Mouse (Mus musculus): ENCODE results near the gene Tbx2. TPM values are rescaled to one million over a fixed set of nuclear protein-coding genes. Genes with fewer than 3 reads are reported as not detected.

Tbx2 gene
- total RNA-seq, 2 experiments from 2014 or later: 63.3 TPM

- DNase-seq (ENCODE audit: low spot score in 2 of 2): no peak
Observed at GRCm38 (mm10) chr11:85823794-85824193, 8.6 kb upstream of the Tbx2 start.

DNA sequence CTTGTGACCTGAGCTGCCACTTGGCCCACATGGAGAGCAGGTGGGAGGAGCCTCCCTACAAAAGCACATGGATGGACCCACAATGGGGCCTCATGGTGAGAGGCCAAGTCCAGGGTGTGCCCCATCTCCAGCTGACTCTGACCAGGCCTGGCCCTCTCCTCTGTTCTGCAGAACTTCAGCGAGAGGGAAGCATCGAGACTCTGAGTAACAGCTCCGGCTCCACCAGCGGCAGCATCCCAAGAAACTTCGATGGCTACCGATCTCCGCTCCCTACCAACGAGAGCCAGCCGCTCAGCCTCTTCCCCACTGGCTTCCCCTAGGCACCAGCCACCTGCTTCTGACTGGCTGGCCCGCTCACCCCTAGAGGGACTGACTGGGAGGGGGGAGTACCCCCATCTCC is 7.3 kb upstream of the Tbx2 start:
- DNase-seq (ENCODE audit: low spot score in 2 of 2): no peak

GRCm38 (mm10) chr11:85825823-85826222 is 6.5 kb upstream of the Tbx2 start:
- DNase-seq (ENCODE audit: low spot score in 2 of 2): no peak

DNA sequence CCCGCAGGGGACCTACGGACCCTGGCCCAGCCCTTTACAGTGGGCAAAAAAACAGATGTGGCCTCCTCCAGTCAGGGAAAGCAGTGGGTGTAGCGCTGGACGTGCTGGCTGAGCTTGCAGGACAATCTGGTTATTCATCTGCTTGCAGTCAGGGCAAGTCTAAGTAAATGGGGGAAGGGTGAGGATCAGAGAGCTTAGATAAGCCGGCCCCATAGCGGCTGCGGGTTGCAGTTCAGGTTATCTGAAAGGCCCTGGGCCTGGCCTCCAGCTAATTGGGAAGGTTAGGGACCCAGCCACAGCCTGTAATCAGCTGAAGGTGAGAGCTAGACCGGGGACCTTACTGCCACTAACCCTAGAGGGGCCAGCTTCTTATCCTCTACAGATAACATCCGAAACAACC is 5.0 kb upstream of the Tbx2 start:
- no peak for DNase-seq (ENCODE audit: low spot score in 2 of 2)

- DNase-seq (ENCODE audit: low spot score in 2 of 2): no peak
Observed at GRCm38 (mm10) chr11:85828691-85829519, 3.4 kb upstream of the Tbx2 start.

DNA sequence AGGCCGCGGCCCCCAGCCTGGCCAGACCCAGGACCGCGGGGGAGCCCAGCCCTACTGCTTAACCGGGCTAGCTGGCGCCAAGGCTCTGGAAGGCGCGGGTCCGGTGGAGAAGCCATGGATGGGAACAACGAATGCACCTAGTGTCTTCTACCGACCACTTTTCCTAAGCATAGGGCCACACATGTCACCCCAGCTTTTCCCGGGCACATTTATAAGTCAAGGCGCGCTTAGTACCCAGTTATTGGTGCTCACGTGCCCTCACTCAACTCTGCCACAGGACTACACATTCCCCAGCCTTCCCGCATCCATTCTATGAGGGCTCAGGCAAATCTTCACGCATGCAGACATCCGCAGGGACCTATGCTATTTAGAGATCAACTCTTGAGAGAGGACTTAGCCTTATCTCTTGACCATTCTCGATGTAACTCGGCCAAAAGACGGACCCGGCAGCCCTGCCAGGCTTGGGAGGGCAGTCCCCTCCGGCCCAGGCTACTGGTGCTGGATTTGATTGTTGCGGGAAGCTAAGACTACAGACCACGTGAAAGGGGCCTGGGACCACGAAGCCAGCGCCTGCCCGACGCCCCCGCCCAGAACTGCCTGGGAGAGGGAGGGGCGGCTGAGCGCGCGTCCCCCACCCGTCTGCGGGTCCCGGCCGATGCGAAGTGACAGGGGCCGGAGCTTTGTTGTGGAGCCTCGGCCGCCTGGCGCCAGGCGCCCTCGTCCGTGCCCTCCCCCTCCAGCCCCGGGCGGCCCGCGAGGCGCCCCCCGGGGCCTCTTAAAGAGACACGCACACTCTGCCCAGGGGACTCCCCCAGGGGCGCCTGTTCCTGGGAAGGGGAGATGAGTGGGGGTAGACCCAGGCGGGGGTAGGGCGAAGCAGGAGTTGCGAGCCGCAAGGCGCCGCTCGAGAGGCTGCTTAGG is 2.6 kb upstream of the Tbx2 start:
- no peak for DNase-seq (ENCODE audit: low spot score in 2 of 2)

DNA sequence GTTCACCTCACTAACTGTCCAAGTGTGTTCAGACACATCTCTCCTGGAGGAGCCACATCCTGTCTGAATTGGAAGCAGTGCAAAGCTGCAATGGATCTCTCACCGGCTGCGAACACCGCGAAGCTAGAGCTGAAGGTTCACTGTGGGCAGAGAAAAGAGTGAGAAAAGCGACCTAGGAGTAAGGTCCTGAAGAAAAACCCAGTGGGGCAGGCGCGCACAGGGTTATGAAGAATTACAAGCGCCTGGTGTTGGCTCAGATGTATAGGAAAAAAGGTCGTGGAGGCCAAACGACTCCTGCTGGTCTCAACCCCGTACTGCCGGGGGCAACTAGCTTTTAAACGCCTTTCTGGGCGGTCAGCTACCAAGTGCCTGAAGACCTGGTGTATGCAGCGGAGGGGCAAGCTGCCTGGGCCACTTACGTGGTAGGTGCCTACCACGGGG is 1.4 kb upstream of the Tbx2 start:
- DNase-seq (ENCODE audit: low spot score in 2 of 2): no peak

DNA sequence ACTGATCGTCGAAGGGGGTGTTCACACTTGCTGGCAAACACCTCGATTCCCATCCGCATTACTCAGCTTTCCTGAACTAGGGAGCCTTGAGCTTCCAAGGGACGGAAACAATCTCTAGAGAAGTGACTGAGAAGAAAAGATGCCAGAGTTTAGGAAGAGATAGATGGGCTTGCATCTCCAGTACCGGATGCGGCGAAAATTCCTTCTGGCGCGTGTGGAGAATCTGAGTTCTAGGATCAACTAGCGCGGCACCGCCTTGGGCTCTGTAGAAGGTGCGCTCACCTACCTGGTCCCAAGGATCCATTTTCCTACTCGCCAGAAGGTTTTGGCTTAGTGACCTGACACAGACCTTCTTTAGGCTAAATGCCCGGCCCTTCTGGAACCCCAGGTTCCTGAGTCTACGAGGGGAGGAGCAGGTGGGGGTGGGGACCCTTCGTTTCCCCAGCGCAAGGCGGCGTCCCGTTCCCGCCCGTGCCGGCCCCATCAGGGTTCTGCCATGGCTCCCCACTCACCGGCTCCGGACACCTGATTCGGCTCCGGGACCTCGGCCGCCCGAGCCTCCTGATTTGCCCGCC is 608 bp upstream of the Tbx2 start:
- DNase-seq (ENCODE audit: low spot score in 2 of 2): no peak

DNA sequence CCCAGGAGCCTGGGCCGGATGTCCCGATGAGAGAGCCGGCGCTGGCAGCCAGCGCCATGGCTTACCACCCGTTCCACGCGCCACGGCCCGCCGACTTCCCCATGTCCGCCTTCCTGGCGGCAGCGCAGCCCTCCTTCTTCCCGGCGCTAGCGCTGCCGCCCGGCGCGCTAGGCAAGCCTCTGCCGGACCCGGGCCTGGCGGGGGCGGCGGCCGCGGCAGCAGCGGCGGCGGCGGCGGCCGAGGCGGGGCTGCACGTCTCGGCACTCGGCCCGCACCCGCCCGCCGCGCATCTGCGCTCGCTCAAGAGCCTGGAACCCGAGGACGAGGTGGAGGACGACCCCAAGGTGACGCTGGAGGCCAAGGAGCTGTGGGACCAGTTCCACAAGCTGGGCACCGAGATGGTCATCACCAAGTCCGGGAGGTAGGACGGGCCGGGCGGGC is 750 bp downstream of the Tbx2 start:
- no peak for DNase-seq (ENCODE audit: low spot score in 2 of 2)

- DNase-seq (ENCODE audit: low spot score in 2 of 2): no peak
Observed at GRCm38 (mm10) chr11:85833761-85834385, 1.5 kb downstream of the Tbx2 start.

GRCm38 (mm10) chr11:85834386-85834931 is 2.1 kb downstream of the Tbx2 start:
- DNase-seq (ENCODE audit: low spot score in 2 of 2): no peak

- DNase-seq (ENCODE audit: low spot score in 2 of 2): no peak
Observed at GRCm38 (mm10) chr11:85835001-85835752, 2.8 kb downstream of the Tbx2 start.

GRCm38 (mm10) chr11:85835753-85836522 is 3.6 kb downstream of the Tbx2 start:
- no peak for DNase-seq (ENCODE audit: low spot score in 2 of 2)

- DNase-seq (ENCODE audit: low spot score in 2 of 2): no peak
Observed at GRCm38 (mm10) chr11:85836523-85837290, 4.4 kb downstream of the Tbx2 start.

DNA sequence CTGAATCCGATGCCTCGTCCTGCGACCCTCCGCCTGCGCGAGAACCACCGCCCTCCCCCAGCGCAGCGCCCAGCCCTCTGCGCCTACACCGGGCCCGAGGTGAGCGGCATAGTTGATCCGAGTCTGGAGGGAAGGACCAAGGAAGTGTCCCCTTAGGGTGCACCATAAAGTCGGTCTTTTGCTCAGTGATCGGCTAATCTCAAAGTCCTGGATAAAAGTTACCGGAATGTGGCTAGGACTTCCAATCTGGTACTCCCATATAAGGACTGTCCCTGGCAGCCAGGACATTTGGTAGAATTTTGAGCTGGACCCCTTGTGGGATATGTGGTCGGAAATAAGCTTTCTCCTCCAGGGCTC is 4.9 kb downstream of the Tbx2 start:
- DNase-seq (ENCODE audit: low spot score in 2 of 2): no peak

GRCm38 (mm10) chr11:85837648-85838423 is 5.5 kb downstream of the Tbx2 start:
- DNase-seq (ENCODE audit: low spot score in 2 of 2): no peak

DNA sequence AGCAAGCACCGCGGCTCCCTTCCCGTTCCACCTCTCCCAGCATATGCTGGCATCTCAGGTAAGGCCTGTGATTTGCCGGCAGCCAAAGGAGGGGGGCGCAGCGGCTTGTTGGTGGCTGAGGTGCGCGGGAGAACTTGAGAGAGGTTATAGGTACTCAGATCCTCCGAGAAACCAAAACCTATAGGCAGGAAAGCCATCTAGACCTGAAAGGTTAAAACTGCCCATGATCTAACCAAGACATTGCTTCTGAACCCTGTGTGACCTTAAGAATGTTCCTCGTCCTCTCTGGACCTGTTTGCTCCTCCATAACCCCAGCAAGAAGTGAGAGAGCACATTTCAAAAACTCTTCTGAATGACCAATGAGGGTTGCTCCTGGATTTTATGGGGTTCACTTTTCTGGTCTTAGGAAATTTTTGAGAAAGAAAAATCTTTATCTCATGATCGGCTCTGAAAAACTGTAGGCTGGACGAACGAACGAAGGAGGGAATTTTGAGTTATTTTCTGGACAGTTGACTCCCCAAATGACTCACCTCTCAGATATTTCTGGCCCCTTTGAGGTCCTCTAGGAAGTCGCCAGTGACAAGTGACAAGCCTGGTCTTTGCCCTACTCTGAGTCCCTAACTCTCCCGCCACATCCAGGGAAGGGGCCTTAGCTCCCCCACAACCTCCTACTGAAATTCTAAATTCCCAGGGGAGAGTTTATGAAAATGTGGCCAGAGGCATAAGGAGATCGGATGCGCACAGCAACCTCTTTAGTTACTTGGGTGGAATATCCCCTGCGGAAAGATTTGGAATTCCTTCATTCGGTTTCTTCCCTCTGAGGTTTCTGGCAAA is 6.3 kb downstream of the Tbx2 start:
- DNase-seq (ENCODE audit: low spot score in 2 of 2): no peak
